Mouse (Mus musculus): ENCODE results near the gene Hmga1. TPM values are rescaled to one million over a fixed set of nuclear protein-coding genes. Genes with fewer than 3 reads are reported as not detected.

Gene Hmga1
- polyA plus RNA-seq (2012; ENCODE audit: insufficient read depth, insufficient read length, missing spikeins): 151 and 159 TPM in 2 replicates

GRCm38 (mm10) chr17:27556315-27557011, at the start of gene Hmga1:
Hmga1 (plus strand) TSS chr17:27556497.
- peak within 1 kb of the TSS; percentile 94 for H3K27ac ChIP-seq (ENCODE audit: insufficient read depth, low read depth, low read length)
- H3K4me1 ChIP-seq (ENCODE audit: control insufficient read depth, insufficient read depth, low read length): peaks cover 42% of the 10 kb centered on the region
- TF ChIP-seq POLR2A (IDR thresholded peaks at IDR 0.05; ENCODE audit: borderline replicate concordance, low read depth, low read length): peak; percentile 91; the same call in 1 of the 2 replicates
- no peak for TF ChIP-seq CTCF (IDR thresholded peaks at IDR 0.05; ENCODE audit: low read depth, low read length)
- peak within 1 kb of the TSS; percentile 89 for H3K4me3 ChIP-seq (ENCODE audit: insufficient read depth, low read length)

- Histone ChIP-seq H3K4me1 (ENCODE audit: control insufficient read depth, insufficient read depth, low read length) (no peaks in the 10 kb centered on the region), H3K4me3 (ENCODE audit: insufficient read depth, low read length) (no peak overlapping the region), H3K27ac (ENCODE audit: insufficient read depth, low read depth, low read length) (no peak overlapping the region)
- TF ChIP-seq POLR2A (IDR thresholded peaks at IDR 0.05; ENCODE audit: borderline replicate concordance, low read depth, low read length) (no peak), CTCF (IDR thresholded peaks at IDR 0.05; ENCODE audit: low read depth, low read length) (no peak)
These were observed 49.3 kb upstream of the Hmga1 start for GRCm38 (mm10) chr17:27506871-27507590.

GRCm38 (mm10) chr17:27507591-27507945, 48.7 kb upstream of the Hmga1 start:
- Histone ChIP-seq H3K4me3 (ENCODE audit: insufficient read depth, low read length) (no peak overlapping the region), H3K27ac (ENCODE audit: insufficient read depth, low read depth, low read length) (no peak overlapping the region), H3K4me1 (ENCODE audit: control insufficient read depth, insufficient read depth, low read length) (no peaks in the 10 kb centered on the region)
- TF ChIP-seq POLR2A (IDR thresholded peaks at IDR 0.05; ENCODE audit: borderline replicate concordance, low read depth, low read length) (no peak), CTCF (IDR thresholded peaks at IDR 0.05; ENCODE audit: low read depth, low read length) (no peak)

- Histone ChIP-seq H3K4me1 (ENCODE audit: control insufficient read depth, insufficient read depth, low read length) (no peaks in the 10 kb centered on the region), H3K4me3 (ENCODE audit: insufficient read depth, low read length) (no peak overlapping the region), H3K27ac (ENCODE audit: insufficient read depth, low read depth, low read length) (no peak overlapping the region)
- TF ChIP-seq CTCF (IDR thresholded peaks at IDR 0.05; ENCODE audit: low read depth, low read length) (no peak), POLR2A (IDR thresholded peaks at IDR 0.05; ENCODE audit: borderline replicate concordance, low read depth, low read length) (no peak)
These were observed 48.3 kb upstream of the Hmga1 start for GRCm38 (mm10) chr17:27508002-27508401.

GRCm38 (mm10) chr17:27508513-27508912, 47.8 kb upstream of the Hmga1 start:
- no peak for TF ChIP-seq CTCF (IDR thresholded peaks at IDR 0.05; ENCODE audit: low read depth, low read length)
- TF ChIP-seq POLR2A (IDR thresholded peaks at IDR 0.05; ENCODE audit: borderline replicate concordance, low read depth, low read length): no peak
- Histone ChIP-seq H3K27ac (ENCODE audit: insufficient read depth, low read depth, low read length) (no peak overlapping the region), H3K4me1 (ENCODE audit: control insufficient read depth, insufficient read depth, low read length) (no peaks in the 10 kb centered on the region), H3K4me3 (ENCODE audit: insufficient read depth, low read length) (no peak overlapping the region)

- H3K4me1 ChIP-seq (ENCODE audit: control insufficient read depth, insufficient read depth, low read length): no peaks in the 10 kb centered on the region
- H3K27ac ChIP-seq (ENCODE audit: insufficient read depth, low read depth, low read length): no peak overlapping the region
- no peak for TF ChIP-seq POLR2A (IDR thresholded peaks at IDR 0.05; ENCODE audit: borderline replicate concordance, low read depth, low read length)
- TF ChIP-seq CTCF (IDR thresholded peaks at IDR 0.05; ENCODE audit: low read depth, low read length): no peak
- no peak overlapping the region for H3K4me3 ChIP-seq (ENCODE audit: insufficient read depth, low read length)
These were observed 47.2 kb upstream of the Hmga1 start for GRCm38 (mm10) chr17:27509056-27509455.

- TF ChIP-seq POLR2A (IDR thresholded peaks at IDR 0.05; ENCODE audit: borderline replicate concordance, low read depth, low read length) (no peak), CTCF (IDR thresholded peaks at IDR 0.05; ENCODE audit: low read depth, low read length) (no peak)
- Histone ChIP-seq H3K4me3 (ENCODE audit: insufficient read depth, low read length) (no peak overlapping the region), H3K4me1 (ENCODE audit: control insufficient read depth, insufficient read depth, low read length) (no peaks in the 10 kb centered on the region), H3K27ac (ENCODE audit: insufficient read depth, low read depth, low read length) (no peak overlapping the region)
These were observed 45.8 kb upstream of the Hmga1 start for GRCm38 (mm10) chr17:27510258-27511124.

GRCm38 (mm10) chr17:27511125-27511735, 45.1 kb upstream of the Hmga1 start:
- TF ChIP-seq POLR2A (IDR thresholded peaks at IDR 0.05; ENCODE audit: borderline replicate concordance, low read depth, low read length) (no peak), CTCF (IDR thresholded peaks at IDR 0.05; ENCODE audit: low read depth, low read length) (no peak)

GRCm38 (mm10) chr17:27511865-27512618, 44.3 kb upstream of the Hmga1 start:
- H3K4me3 ChIP-seq (ENCODE audit: insufficient read depth, low read length): no peak overlapping the region
- H3K4me1 ChIP-seq (ENCODE audit: control insufficient read depth, insufficient read depth, low read length): no peaks in the 10 kb centered on the region
- TF ChIP-seq POLR2A (IDR thresholded peaks at IDR 0.05; ENCODE audit: borderline replicate concordance, low read depth, low read length) (no peak), CTCF (IDR thresholded peaks at IDR 0.05; ENCODE audit: low read depth, low read length) (no peak)
- no peak overlapping the region for H3K27ac ChIP-seq (ENCODE audit: insufficient read depth, low read depth, low read length)

More at GRCm38 (mm10) chr17:27511125-27511735, 45.1 kb upstream of the Hmga1 start:
- H3K27ac ChIP-seq (ENCODE audit: insufficient read depth, low read depth, low read length): no peak overlapping the region
- H3K4me3 ChIP-seq (ENCODE audit: insufficient read depth, low read length): no peak overlapping the region
- H3K4me1 ChIP-seq (ENCODE audit: control insufficient read depth, insufficient read depth, low read length): no peaks in the 10 kb centered on the region
